17 mouse cellular contexts compared by ENCODE assay signal in genomic region chr8:60345830-60346420, GRCm38 (mm10).
DNase-seq lines count a peak whose midpoint lies in the region; ATAC-seq lines count a peak whose summit lies in the region.
"Had no signal": no experiment of that assay in that cellular context is flagged by ENCODE, and none has a peak within 500 bp of the region (broad histone marks: within the 10 kb centered on the region; RNA-seq: fewer than 3 reads in every experiment).

No protein-coding gene starts in this region.

- H3K4me1 ChIP-seq in midbrain, embryonic 13.5 days (replicated peaks): peaks cover 4% of the 10 kb centered on the region
- H3K4me1 ChIP-seq: limb, embryonic 15.5 days; megakaryocyte, embryonic 14.5 days had no signal

- 0 out of 2 replicates have a peak, but pooled peaks have one; percentile 34 for ATAC-seq in midbrain, embryonic 13.5 days
- ATAC-seq: inflammation-experienced regulatory T-cells, adult 6 months had no signal

- H3K9me3 ChIP-seq in midbrain, embryonic 13.5 days: no peaks in the 10 kb centered on the region
- H3K9me3 ChIP-seq: limb, embryonic 15.5 days had no signal

- H3K9ac ChIP-seq in midbrain, embryonic 13.5 days (replicated peaks): no peak overlapping the region
- H3K9ac ChIP-seq: limb, embryonic 15.5 days had no signal

- H3K4me3 ChIP-seq in midbrain, embryonic 13.5 days (replicated peaks): no peak overlapping the region
- H3K4me3 ChIP-seq: limb, embryonic 15.5 days; megakaryocyte, embryonic 14.5 days had no signal

- H3K27ac ChIP-seq in midbrain, embryonic 13.5 days: no peak overlapping the region
- H3K27ac ChIP-seq: limb, embryonic 15.5 days had no signal

- H3K4me2 ChIP-seq in midbrain, embryonic 13.5 days (replicated peaks): no peak overlapping the region
- H3K4me2 ChIP-seq: limb, embryonic 15.5 days had no signal

- H3K27me3 ChIP-seq in midbrain, embryonic 13.5 days: no peaks in the 10 kb centered on the region
- H3K27me3 ChIP-seq: limb, embryonic 15.5 days; megakaryocyte, embryonic 14.5 days had no signal

- peak; percentile 1 for DNase-seq in embryo, embryonic 9.5 days (ENCODE audit: extremely low spot score)
- DNase-seq in embryo, embryonic 10 days (ENCODE audit: low spot score): no peak
- peak; percentile 3 for DNase-seq in retina, embryonic 14.5 days (ENCODE audit: low spot score)
- no peak for DNase-seq in retina, postnatal 1 day
- no peak for DNase-seq in kidney, adult 8-10 months
- DNase-seq in heart, adult 9 months (ENCODE audit: low spot score in 2 of 2): no peak
- no peak for DNase-seq in cerebellum, adult 8-10 months
- DNase-seq: adrenal gland, postnatal 25 days; cerebellum, adult 9-10 months; gastrocnemius, postnatal 14 days; heart, postnatal 10 days; kidney, postnatal 4 days; lung, postnatal 14 days had no signal

- no peaks in the 10 kb centered on the region for H3K36me3 ChIP-seq in midbrain, embryonic 13.5 days
- H3K36me3 ChIP-seq: limb, embryonic 15.5 days had no signal

- 31% methylated on average over 6 of the region's 6 CpGs for WGBS in midbrain, embryonic 13.5 days

Comparison
In these comparisons a context has a peak if more than half of its experiments do, and no peak if none do; other contexts are left out.
1. DNase-seq: peak in embryo, embryonic 9.5 days (single experiment) and retina, embryonic 14.5 days (single experiment); none in embryo, embryonic 10 days (single experiment), retina, postnatal 1 day (single experiment), kidney, adult 8-10 months (0 of 2), heart, adult 9 months (0 of 2) and cerebellum, adult 8-10 months (single experiment).